ENCODE assay signal across 14 mouse cellular contexts in the genomic region with DNA sequence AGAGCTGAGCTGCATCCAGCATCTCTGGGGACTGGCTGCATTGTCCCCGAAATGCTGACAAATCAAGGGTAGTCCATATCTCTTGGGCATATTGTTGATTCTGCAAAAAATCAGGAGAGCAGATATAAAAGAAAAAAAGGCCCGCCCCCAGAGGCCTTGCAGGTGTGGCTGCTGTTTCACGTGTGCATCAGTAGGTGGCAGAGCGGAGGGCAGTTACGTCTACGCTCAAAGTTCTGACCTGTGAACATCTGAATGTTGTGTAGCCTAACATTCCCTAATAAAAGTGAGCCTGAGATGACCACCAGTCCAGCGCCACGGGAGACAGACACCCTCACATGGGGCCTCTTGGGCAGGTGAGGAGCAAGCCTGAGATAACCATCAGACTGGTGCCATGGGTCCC. TPM values are rescaled to one million over a fixed set of nuclear protein-coding genes. Genes with fewer than 3 reads are reported as not detected.
DNase-seq lines count a peak whose midpoint lies in the region; ATAC-seq and TF ChIP-seq lines count a peak whose summit lies in the region.
"Had no signal": no experiment of that assay in that cellular context is flagged by ENCODE, and none has a peak within 500 bp of the region (broad histone marks: within the 10 kb centered on the region; RNA-seq: fewer than 3 reads in every experiment).

No protein-coding gene starts in this region.

- H3K9ac ChIP-seq in liver, adult 2 months (ENCODE audit: low read depth, low read length) = no peak overlapping the region
- no peak overlapping the region for H3K9ac ChIP-seq in liver, embryonic 11.5 days (ENCODE audit: low read depth, low read length)
- no peak overlapping the region for H3K9ac ChIP-seq in ES-E14 (ENCODE audit: insufficient read depth, low read depth, low read length, poor library complexity, severe bottlenecking)
- no peak overlapping the region for H3K9ac ChIP-seq in midbrain, embryonic 13.5 days (replicated peaks)
- H3K9ac ChIP-seq: forebrain, embryonic 12.5 days; lung, embryonic 15.5 days had no signal

- no peak overlapping the region for H3K4me2 ChIP-seq in liver, embryonic 11.5 days
- no peak overlapping the region for H3K4me2 ChIP-seq in midbrain, embryonic 13.5 days (replicated peaks)
- H3K4me2 ChIP-seq: forebrain, embryonic 12.5 days; lung, embryonic 15.5 days had no signal

- no peak for ATAC-seq in liver, embryonic 11.5 days (replicated peaks; ENCODE audit: low FRiP score)
- ATAC-seq in midbrain, embryonic 13.5 days = no peak

- H3K79me2 ChIP-seq in liver, adult 2 months (ENCODE audit: control insufficient read depth, insufficient read depth, low read length) = no peaks in the 10 kb centered on the region

- no peaks in the 10 kb centered on the region for H3K27me3 ChIP-seq in liver, adult 2 months (ENCODE audit: control insufficient read depth, insufficient read depth, low read length)
- H3K27me3 ChIP-seq in liver, embryonic 11.5 days (replicated peaks; ENCODE audit: control insufficient read depth, insufficient read depth, low read length) = no peaks in the 10 kb centered on the region
- peaks cover 18% of the 10 kb centered on the region for H3K27me3 ChIP-seq in midbrain, embryonic 13.5 days

- no peak overlapping the region for H3K27ac ChIP-seq in liver, adult 2 months (replicated peaks; ENCODE audit: insufficient read depth, low read depth, low read length)
- H3K27ac ChIP-seq in liver, embryonic 11.5 days (ENCODE audit: low read depth, low read length) = no peak overlapping the region
- H3K27ac ChIP-seq in ES-E14 (ENCODE audit: insufficient read depth, low read depth, low read length, poor library complexity, severe bottlenecking) = no peak overlapping the region
- no peak overlapping the region for H3K27ac ChIP-seq in midbrain, embryonic 13.5 days
- H3K27ac ChIP-seq: forebrain, embryonic 12.5 days; lung, embryonic 15.5 days had no signal

- peaks cover 2% of the 10 kb centered on the region; the same call in 1 of the 2 replicates for H3K36me3 ChIP-seq in liver, adult 2 months (ENCODE audit: control insufficient read depth, insufficient read depth, low read length)
- peaks cover 4% of the 10 kb centered on the region; the same call in 1 of the 2 replicates for H3K36me3 ChIP-seq in liver, embryonic 11.5 days (ENCODE audit: control insufficient read depth, insufficient read depth, low read length)
- peaks cover 12% of the 10 kb centered on the region for H3K36me3 ChIP-seq in ES-E14 (ENCODE audit: control insufficient read depth, insufficient read depth, low read length, poor library complexity, severe bottlenecking)
- H3K36me3 ChIP-seq in midbrain, embryonic 13.5 days = peaks cover 23% of the 10 kb centered on the region

- H3K4me3 ChIP-seq in liver, adult 2 months (ENCODE audit: insufficient read depth, low read depth, low read length) = no peak overlapping the region
- no peak overlapping the region for H3K4me3 ChIP-seq in liver, embryonic 11.5 days (ENCODE audit: low read depth, low read length)
- no peak overlapping the region for H3K4me3 ChIP-seq in ES-E14 (ENCODE audit: insufficient read depth in 1 of 2, low read depth in 1 of 2, low read length in 2 of 2, poor library complexity in 1 of 2, severe bottlenecking in 1 of 2)
- H3K4me3 ChIP-seq in midbrain, embryonic 13.5 days (replicated peaks) = no peak overlapping the region
- H3K4me3 ChIP-seq: forebrain, embryonic 12.5 days; lung, embryonic 15.5 days; myocyte had no signal

- WGBS in liver, adult 2 months = 40% methylated on average over 8 of the region's 8 CpGs
- 36% methylated on average over 8 of the region's 8 CpGs for WGBS in liver, embryonic 11.5 days
- WGBS in midbrain, embryonic 13.5 days = 41% methylated on average over 8 of the region's 8 CpGs

- peak; percentile 57 for TF ChIP-seq CTCF in liver, adult 2 months (IDR thresholded peaks at IDR 0.05; ENCODE audit: low read depth, low read length)

- H3K4me1 ChIP-seq in liver, adult 2 months (ENCODE audit: control insufficient read depth, insufficient read depth, low read length) = no peaks in the 10 kb centered on the region
- no peaks in the 10 kb centered on the region; the same call in 1 of the 2 replicates for H3K4me1 ChIP-seq in liver, embryonic 11.5 days (replicated peaks; ENCODE audit: control insufficient read depth, insufficient read depth, low read length)
- no peaks in the 10 kb centered on the region for H3K4me1 ChIP-seq in ES-E14 (ENCODE audit: control insufficient read depth in 2 of 2, insufficient read depth in 2 of 2, low read length in 2 of 2, poor library complexity in 1 of 2)
- H3K4me1 ChIP-seq in midbrain, embryonic 13.5 days (replicated peaks) = peaks cover 12% of the 10 kb centered on the region

- peak; percentile 18 for DNase-seq in liver, adult 2 months (ENCODE audit: extremely low read depth, low read depth, low spot score)
- no peak for DNase-seq in liver, embryonic 11.5 days (ENCODE audit: low spot score)
- DNase-seq in CD4-positive helper T cell, adult 2 months (ENCODE audit: low read depth, low spot score) = peak; percentile 16
- DNase-seq in ES-E14 (ENCODE audit: low read depth, low spot score) = peak; percentile 26
- DNase-seq in naive thymus-derived CD4-positive, alpha-beta T cell, adult 2 months (ENCODE audit: low read depth) = peak; percentile 41
- DNase-seq in urinary bladder, adult 18-20 months (ENCODE audit: low spot score in 2 of 2) = no peak
- DNase-seq: adrenal gland, postnatal 10 days; cerebellum, postnatal 25 days; kidney, adult 11 months; right cerebral cortex, postnatal 25 days had no signal

- no peak for TF ChIP-seq POLR2A in liver, adult 2 months (IDR thresholded peaks at IDR 0.05; ENCODE audit: extremely low read depth, insufficient read depth, low read length)

- no peaks in the 10 kb centered on the region for H3K9me3 ChIP-seq in liver, embryonic 11.5 days (ENCODE audit: control insufficient read depth, low read length)
- no peaks in the 10 kb centered on the region for H3K9me3 ChIP-seq in ES-E14 (ENCODE audit: control insufficient read depth, insufficient read depth, low read depth, low read length)
- H3K9me3 ChIP-seq in midbrain, embryonic 13.5 days = no peaks in the 10 kb centered on the region
- H3K9me3 ChIP-seq: forebrain, embryonic 12.5 days; lung, embryonic 15.5 days had no signal

- in situ Hi-C loops in ES-E14 (cut with MboI; ENCODE audit: low sequenced_read_pairs in 2 of 2, unreplicated experiment in 2 of 2) = loop anchor here in 1 of 2 experiments (10.0 kb wide), 1 partner anchor 498 kb away; no protein-coding TSS in a partner anchor

TF ChIP-seq in ES-E14, 5 proteins besides CTCF, POLR2A, EP300 and RAD21:
- TF ChIP-seq HCFC1 (IDR thresholded peaks at IDR 0.05; ENCODE audit: borderline replicate concordance, insufficient read depth, low read length) (no peak), CHD2 (IDR thresholded peaks at IDR 0.05; ENCODE audit: low read depth, low read length) (no peak), ZC3H11A (IDR thresholded peaks at IDR 0.05; ENCODE audit: borderline replicate concordance, low read depth, low read length) (no peak), ZNF384 (IDR thresholded peaks at IDR 0.05; ENCODE audit: low read depth, low read length) (no peak), MAFK (IDR thresholded peaks at IDR 0.05; ENCODE audit: insufficient read depth, low read depth, low read length) (no peak)

RNA-seq across cellular contexts. Expression of a gene that starts 21.3 kb away (rescaled TPM):
- total RNA-seq in liver, adult 2 months (2014; rRNA removed) = 3.0 and 3.2 TPM in 2 replicates
- 3.9 and 5.0 TPM in 2 replicates for polyA plus RNA-seq in liver, adult 2 months (2012; rRNA removed)
- polyA plus RNA-seq in liver, embryonic 11.5 days (2014; fragmentation: Nextera tagmentation; extraction: Ambion mirVana) = 4.3 TPM in 2 replicates
- total RNA-seq in ES-E14 (2012; rRNA removed) = 11.6 and 15.4 TPM in 2 replicates
- 15.0 and 15.1 TPM in 2 replicates for polyA plus RNA-seq in midbrain, embryonic 13.5 days (2015; fragmentation: Nextera tagmentation; extraction: Ambion mirVana)

RNA-seq across cellular contexts. Expression of a gene that starts 21.4 kb away (rescaled TPM):
- 0.81 and 1.2 TPM in 2 replicates for total RNA-seq in liver, adult 2 months (2014; rRNA removed)
- polyA plus RNA-seq in liver, adult 2 months (2012; rRNA removed) = 0.26 and 0.50 TPM in 2 replicates
- 1.3 and 1.7 TPM in 2 replicates for polyA plus RNA-seq in liver, embryonic 11.5 days (2014; fragmentation: Nextera tagmentation; extraction: Ambion mirVana)
- total RNA-seq in ES-E14 (2012; rRNA removed) = 7.9 and 13.4 TPM in 2 replicates
- polyA plus RNA-seq in midbrain, embryonic 13.5 days (2015; fragmentation: Nextera tagmentation; extraction: Ambion mirVana) = 12.6 and 13.1 TPM in 2 replicates

Comparison
In these comparisons a context has a peak if more than half of its experiments do, and no peak if none do; other contexts are left out.
1. DNase-seq: peak in liver, adult 2 months (single experiment), CD4-positive helper T cell, adult 2 months (single experiment), ES-E14 (single experiment) and naive thymus-derived CD4-positive, alpha-beta T cell, adult 2 months (single experiment); none in liver, embryonic 11.5 days (single experiment) and urinary bladder, adult 18-20 months (0 of 2).